Mouse (Mus musculus) liver, adult 2 months (tissue): ENCODE data around the gene Ppp3ca.

Experiments used
- CTCF ChIP-seq: fragments of 200-500 bp; IDR thresholded peaks from 2 replicates; pipeline ENCODE4 v1.5.1; 2011; ENCODE audit warnings: low read depth, low read length, control low read depth
- POLR2A ChIP-seq: fragments of 200-500 bp; IDR thresholded peaks from 2 replicates; pipeline ENCODE4 v1.6.1; 2011; ENCODE audit warnings: low read length, control low read depth; ENCODE audit not compliant: insufficient read depth; ENCODE audit errors: extremely low read depth

DNA sequence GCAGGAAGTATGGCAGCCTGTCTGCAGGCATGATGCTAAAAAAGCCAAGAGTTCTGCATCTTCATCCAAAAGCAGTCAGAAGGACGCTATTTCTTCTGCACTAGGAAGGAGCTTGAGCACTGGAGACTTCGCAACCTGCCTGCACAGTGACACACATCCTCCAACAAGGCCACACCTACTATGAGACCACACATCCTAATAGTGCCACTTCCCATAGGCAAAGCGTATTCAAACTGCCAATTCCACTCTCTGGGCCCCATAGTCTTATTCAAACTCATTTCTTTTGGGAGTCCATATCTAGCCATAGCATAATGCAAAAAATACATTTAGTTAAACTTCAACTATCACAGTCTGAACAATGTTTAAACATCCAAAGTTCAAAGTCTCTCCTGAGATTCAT, 290.4 kb downstream of the Ppp3ca start:
- TF ChIP-seq POLR2A (no peak), CTCF (no peak)
